ENCODE assay signal across 14 mouse cellular contexts in the genomic region with DNA sequence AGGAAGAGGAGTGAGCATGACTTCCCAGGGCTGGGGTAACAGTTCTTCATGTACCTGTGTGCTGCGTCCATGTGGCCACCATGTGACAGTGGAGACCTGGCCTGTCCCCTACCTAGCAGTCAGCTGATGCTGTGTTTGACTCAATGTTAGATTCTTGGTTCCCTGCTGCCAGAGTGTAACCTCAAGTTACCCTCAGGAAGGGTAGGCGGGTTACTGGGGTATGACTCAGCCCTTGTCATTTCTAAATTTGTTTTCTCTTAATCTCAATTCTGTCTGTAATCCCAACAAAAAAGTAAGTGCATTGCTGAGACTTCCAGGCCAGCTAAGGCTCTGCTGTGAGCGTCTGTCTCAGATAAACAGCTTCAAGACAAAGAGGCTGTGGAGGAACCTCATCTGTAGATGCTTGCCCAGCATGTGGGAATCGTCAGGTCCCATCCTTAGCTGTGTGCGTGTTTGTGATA. TPM values are rescaled to one million over a fixed set of nuclear protein-coding genes. Genes with fewer than 3 reads are reported as not detected.
A peak's percentile ranks its signal among the peaks of the same experiment; 100 is the strongest.
DNase-seq lines count a peak whose midpoint lies in the region; ATAC-seq and TF ChIP-seq lines count a peak whose summit lies in the region.
"Had no signal": no experiment of that assay in that cellular context is flagged by ENCODE, and none has a peak within 500 bp of the region (broad histone marks: within the 10 kb centered on the region; RNA-seq: fewer than 3 reads in every experiment).

No protein-coding gene starts in this region.

- no peak for TF ChIP-seq RAD21 in MEL (IDR thresholded peaks at IDR 0.05; ENCODE audit: low read depth, low read length)

- TF ChIP-seq CTCF in MEL (IDR thresholded peaks at IDR 0.05 in 2 of 3, conservative IDR thresholded peaks at IDR 0.05 in 1 of 3; ENCODE audit: control insufficient read depth in 1 of 3, insufficient read depth in 1 of 3, low read depth in 2 of 3, low read length in 3 of 3, poor library complexity in 1 of 3, severe bottlenecking in 1 of 3): no peak
- TF ChIP-seq CTCF in liver, adult 2 months (IDR thresholded peaks at IDR 0.05; ENCODE audit: low read depth, low read length): 0 out of 2 replicates have a peak, but pooled peaks have one; percentile 7

- H3K4me2 ChIP-seq in heart, embryonic 11.5 days: no peak overlapping the region
- H3K4me2 ChIP-seq in myocyte (ENCODE audit: low read depth): no peak overlapping the region
- H3K4me2 ChIP-seq: heart, embryonic 15.5 days had no signal

- no peaks in the 10 kb centered on the region for H3K9me3 ChIP-seq in heart, embryonic 11.5 days (replicated peaks; ENCODE audit: control insufficient read depth, low read length)
- no peaks in the 10 kb centered on the region for H3K9me3 ChIP-seq in MEL (replicated peaks; ENCODE audit: insufficient read depth, low read length)
- H3K9me3 ChIP-seq: heart, embryonic 15.5 days; limb, embryonic 10.5 days had no signal

- H3K79me2 ChIP-seq in MEL (ENCODE audit: control insufficient read depth, insufficient read depth, low read length, poor library complexity): no peaks in the 10 kb centered on the region
- H3K79me2 ChIP-seq in liver, adult 2 months (ENCODE audit: control insufficient read depth, insufficient read depth, low read length): no peaks in the 10 kb centered on the region
- peaks cover 4% of the 10 kb centered on the region for H3K79me2 ChIP-seq in myocyte (ENCODE audit: control insufficient read depth, insufficient read depth)

- no peak overlapping the region for H3ac ChIP-seq in myocyte (ENCODE audit: control insufficient read depth, insufficient read length)

- H3K27ac ChIP-seq in heart, embryonic 11.5 days (ENCODE audit: low read depth, low read length): no peak overlapping the region
- peak overlapping the region; percentile 29 for H3K27ac ChIP-seq in MEL (ENCODE audit: control insufficient read depth, low read depth, low read length)
- peak overlapping the region; percentile 69 for H3K27ac ChIP-seq in liver, adult 2 months (replicated peaks; ENCODE audit: insufficient read depth, low read depth, low read length)
- H3K27ac ChIP-seq: heart, embryonic 15.5 days; limb, embryonic 10.5 days had no signal

- H3K4me1 ChIP-seq in heart, embryonic 11.5 days (ENCODE audit: control insufficient read depth, insufficient read depth, low read length): no peaks in the 10 kb centered on the region
- H3K4me1 ChIP-seq in MEL (ENCODE audit: control insufficient read depth in 1 of 2, insufficient read depth in 2 of 2, low read length in 2 of 2): peaks cover 34 to 59% of the 10 kb centered on the region in 2 experiments
- peaks cover 22% of the 10 kb centered on the region for H3K4me1 ChIP-seq in liver, adult 2 months (ENCODE audit: control insufficient read depth, insufficient read depth, low read length)

- peak; percentile 54 to 80; a peak in 3 of 4 replicates for TF ChIP-seq EP300 in MEL (IDR thresholded peaks at IDR 0.05; ENCODE audit: low read depth in 1 of 2, low read length in 2 of 2)

- DNase-seq in heart, adult 8-10 months (ENCODE audit: low spot score): peak; percentile 41
- peak; percentile 81 for DNase-seq in MEL (ENCODE audit: low read depth, low spot score)
- DNase-seq in liver, adult 2 months (ENCODE audit: extremely low read depth, low read depth, low spot score): peak; percentile 87
- no peak for DNase-seq in cerebellum, adult 8-10 months
- no peak for DNase-seq in frontal cortex, postnatal 36 days (ENCODE audit: low spot score in 2 of 2)
- DNase-seq: adrenal gland, postnatal 14 days; cerebellum, adult 11 months; layer of hippocampus, adult 9-11 months; lung, postnatal 14 days; right cerebral cortex, postnatal 14 days had no signal

- H3K4me3 ChIP-seq in heart, embryonic 11.5 days (ENCODE audit: low read depth, low read length): no peak overlapping the region
- H3K4me3 ChIP-seq in MEL (ENCODE audit: control insufficient read depth in 1 of 2, insufficient read depth in 1 of 2, low read depth in 2 of 2, low read length in 2 of 2): no peak overlapping the region
- no peak overlapping the region for H3K4me3 ChIP-seq in liver, adult 2 months (ENCODE audit: insufficient read depth, low read depth, low read length)
- no peak overlapping the region for H3K4me3 ChIP-seq in myocyte
- H3K4me3 ChIP-seq: heart, embryonic 15.5 days; limb, embryonic 10.5 days had no signal

- H3K36me3 ChIP-seq in heart, embryonic 11.5 days (ENCODE audit: control insufficient read depth, insufficient read depth, low read length): no peaks in the 10 kb centered on the region
- H3K36me3 ChIP-seq in MEL (ENCODE audit: control insufficient read depth in 1 of 2, insufficient read depth in 2 of 2, low read length in 2 of 2): peaks cover 0 to 60% of the 10 kb centered on the region in 2 experiments; a peak in 2 of 4 replicates
- H3K36me3 ChIP-seq in liver, adult 2 months (ENCODE audit: control insufficient read depth, insufficient read depth, low read length): peaks cover 8% of the 10 kb centered on the region
- H3K36me3 ChIP-seq in myocyte (ENCODE audit: control insufficient read depth, insufficient read depth): peaks cover 51% of the 10 kb centered on the region
- H3K36me3 ChIP-seq: heart, embryonic 15.5 days had no signal

- H3K9ac ChIP-seq in heart, embryonic 11.5 days (ENCODE audit: low read depth, low read length): no peak overlapping the region
- H3K9ac ChIP-seq in MEL (ENCODE audit: control insufficient read depth, low read depth, low read length, poor library complexity, severe bottlenecking): no peak overlapping the region
- H3K9ac ChIP-seq in liver, adult 2 months (ENCODE audit: low read depth, low read length): no peak overlapping the region
- H3K9ac ChIP-seq: heart, embryonic 15.5 days had no signal

- 62% methylated on average over 5 of the region's 5 CpGs for WGBS in heart, embryonic 11.5 days (ENCODE audit: insufficient replicate concordance)
- WGBS in liver, adult 2 months: 15% methylated on average over 5 of the region's 5 CpGs

- no peak for TF ChIP-seq POLR2A in MEL (IDR thresholded peaks at IDR 0.05; ENCODE audit: control insufficient read depth in 1 of 2, insufficient read depth in 1 of 2, low read depth in 1 of 2, low read length in 2 of 2, poor library complexity in 1 of 2)
- no peak for TF ChIP-seq POLR2A in liver, adult 2 months (IDR thresholded peaks at IDR 0.05; ENCODE audit: extremely low read depth, insufficient read depth, low read length)
- TF ChIP-seq POLR2A in myocyte (IDR thresholded peaks at IDR 0.05; ENCODE audit: insufficient read length, low read depth): no peak

- no peaks in the 10 kb centered on the region for H3K27me3 ChIP-seq in heart, embryonic 11.5 days (ENCODE audit: control insufficient read depth, insufficient read depth, low read length)
- H3K27me3 ChIP-seq in MEL (ENCODE audit: control insufficient read depth in 1 of 2, insufficient read depth in 2 of 2, low read length in 2 of 2): no peaks in the 10 kb centered on the region
- H3K27me3 ChIP-seq in liver, adult 2 months (ENCODE audit: control insufficient read depth, insufficient read depth, low read length): no peaks in the 10 kb centered on the region
- no peaks in the 10 kb centered on the region for H3K27me3 ChIP-seq in myocyte (ENCODE audit: control insufficient read depth, insufficient read depth, insufficient read length)
- H3K27me3 ChIP-seq: heart, embryonic 15.5 days had no signal

- ATAC-seq in heart, embryonic 11.5 days (replicated peaks; ENCODE audit: insufficient number of reproducible peaks, low FRiP score, low TSS enrichment): no peak

TF ChIP-seq in MEL, 35 proteins besides CTCF, POLR2A, EP300 and RAD21 (continues in another document):
- TF ChIP-seq ELF1 (IDR thresholded peaks at IDR 0.05; ENCODE audit: low read depth, low read length) (no peak), TBP (IDR thresholded peaks at IDR 0.05; ENCODE audit: low read depth, low read length) (peak; percentile 79), RCOR1 (IDR thresholded peaks at IDR 0.05; ENCODE audit: low read depth, low read length) (peak; percentile 89), CHD2 (IDR thresholded peaks at IDR 0.05; ENCODE audit: low read length) (no peak), ETS1 (IDR thresholded peaks at IDR 0.05; ENCODE audit: low read depth, low read length) (peak; percentile 85), MYC (IDR thresholded peaks at IDR 0.05; ENCODE audit: low read depth, low read length) (0 out of 2 replicates have a peak, but pooled peaks have one; percentile 19), NELFE (IDR thresholded peaks at IDR 0.05; ENCODE audit: low read depth, low read length) (no peak), ZKSCAN1 (IDR thresholded peaks at IDR 0.05; ENCODE audit: low read depth, low read length) (no peak), TCF12 (IDR thresholded peaks at IDR 0.05; ENCODE audit: low read depth, low read length) (peak; percentile 36), POLR2AphosphoS2 (IDR thresholded peaks at IDR 0.05; ENCODE audit: low read length) (no peak), SIN3A (IDR thresholded peaks at IDR 0.05; ENCODE audit: low read length) (peak; percentile 52; the same call in 1 of the 2 replicates)

TF ChIP-seq in myocyte, 11 proteins besides CTCF, POLR2A, EP300 and RAD21:
- TF ChIP-seq POLR2AphosphoS2 (IDR thresholded peaks at IDR 0.05; ENCODE audit: insufficient read length, low read depth) (peak; percentile 79), CEBPB (IDR thresholded peaks at IDR 0.05; ENCODE audit: insufficient read depth, poor library complexity, severe bottlenecking) (no peak), USF1 (IDR thresholded peaks at IDR 0.05; ENCODE audit: low read depth) (peak; percentile 63)

RNA-seq across cellular contexts. Expression of a gene that starts 13.7 kb away (rescaled TPM):
- total RNA-seq in heart, adult 8-10 months (2022): 10 to 100 TPM; 14.9 to 24.2 (median 20.9) TPM
- 2.1 and 2.2 TPM in 2 replicates for polyA plus RNA-seq in heart, embryonic 11.5 days (2014; fragmentation: Nextera tagmentation; extraction: Ambion mirVana)
- 100 and 147 TPM in 2 replicates for total RNA-seq in MEL (2012; rRNA removed)
- polyA plus RNA-seq in MEL (2012; ENCODE audit: insufficient read depth in 1 of 2, insufficient read length in 2 of 2, low read depth in 1 of 2, low replicate concordance in 2 of 2, missing spikeins in 1 of 2) (100 to 1,000 TPM in 1 of 2 experiments, not detected in 1; 183 TPM), myocyte (2012; fragmentation: generic; extraction: Trizol) (347 TPM)
- total RNA-seq in liver, adult 2 months (2014; rRNA removed): 1,338 and 2,774 TPM in 2 replicates
- 5,589 and 8,115 TPM in 2 replicates for polyA plus RNA-seq in liver, adult 2 months (2012; rRNA removed)

Comparison
In these comparisons a context has a peak if more than half of its experiments do, and no peak if none do; other contexts are left out.
1. DNase-seq: peak in heart, adult 8-10 months (single experiment), MEL (single experiment) and liver, adult 2 months (single experiment); none in cerebellum, adult 8-10 months (single experiment) and frontal cortex, postnatal 36 days (0 of 2).
2. RNA of a gene that starts 13.7 kb away (polyA plus RNA-seq): 5,589 to 8,115 TPM in liver, adult 2 months; 347 TPM in myocyte (single experiment), 183 TPM in MEL and 2.1 to 2.2 TPM in heart, embryonic 11.5 days; every median in the first group is over 10 times any median in the second.